Mouse (Mus musculus) C2C12 (cell line): ENCODE measurements at regions not wholly inside any gene's neighbourhood (a gene's known extent, or its start where the extent isn't known, plus 50 kb on each side); places are given as distances from the start of the nearest gene placed in this dataset.
"Not testable (repeated sequence)": the region's sequence is repeated elsewhere in the genome, so short reads cannot be mapped to it uniquely, and the experiment has no call there.

Experiments used
- H3K27me3 ChIP-seq: one replicate; pipeline ENCODE4 v1.6.1; 2011; ENCODE audit not compliant: control insufficient read depth, insufficient read depth, insufficient read length
- H3K36me3 ChIP-seq: one replicate; pipeline ENCODE4 v1.6.1; 2011; ENCODE audit not compliant: control insufficient read depth, insufficient read depth
- H3K4me3 ChIP-seq: one replicate; pipeline ENCODE4 v1.5.1; 2011; ENCODE audit warnings: mild to moderate bottlenecking, control low read depth; ENCODE audit not compliant: poor library complexity, insufficient read depth, severe bottlenecking
- H3K79me2 ChIP-seq: one replicate; pipeline ENCODE4 v1.6.1; 2011; ENCODE audit not compliant: control insufficient read depth, insufficient read depth
- H3K79me3 ChIP-seq: one replicate; pipeline ENCODE4 v1.6.1; 2011; ENCODE audit warnings: low read depth, control low read depth
- H3ac ChIP-seq: one replicate; pipeline ENCODE3; 2011; ENCODE audit warnings: low read depth; ENCODE audit not compliant: control insufficient read depth, insufficient read length
- CEBPB ChIP-seq: IDR thresholded peaks from one replicate; pipeline ENCODE4 v1.6.1; 2011; ENCODE audit warnings: low read depth, mild to moderate bottlenecking, control low read depth, moderate library complexity
- CTCF ChIP-seq: IDR thresholded peaks from one replicate; pipeline ENCODE4 v1.5.1; 2011; ENCODE audit not compliant: control insufficient read depth, insufficient read depth, insufficient read length
- FOSL1 ChIP-seq: IDR thresholded peaks from one replicate; pipeline ENCODE4 v1.8.0; 2011; ENCODE audit warnings: mild to moderate bottlenecking, low read length; ENCODE audit not compliant: poor library complexity, insufficient read depth, severe bottlenecking
- MAX ChIP-seq: IDR thresholded peaks from one replicate; pipeline ENCODE4 v1.6.1; 2011; ENCODE audit warnings: mild to moderate bottlenecking, control low read depth
- MYOD1 ChIP-seq: IDR thresholded peaks from one replicate; pipeline ENCODE4 v1.6.1; 2011; ENCODE audit warnings: low read depth; ENCODE audit not compliant: control insufficient read depth, insufficient read length
- MYOG ChIP-seq: IDR thresholded peaks from one replicate; pipeline ENCODE4 v1.6.1; 2011; ENCODE audit not compliant: control insufficient read depth, insufficient read length; ENCODE audit errors: extremely low read depth
- USF1 ChIP-seq: IDR thresholded peaks from one replicate; pipeline ENCODE4 v1.6.1; 2011; ENCODE audit warnings: low read depth, mild to moderate bottlenecking, control low read depth, moderate library complexity

DNA sequence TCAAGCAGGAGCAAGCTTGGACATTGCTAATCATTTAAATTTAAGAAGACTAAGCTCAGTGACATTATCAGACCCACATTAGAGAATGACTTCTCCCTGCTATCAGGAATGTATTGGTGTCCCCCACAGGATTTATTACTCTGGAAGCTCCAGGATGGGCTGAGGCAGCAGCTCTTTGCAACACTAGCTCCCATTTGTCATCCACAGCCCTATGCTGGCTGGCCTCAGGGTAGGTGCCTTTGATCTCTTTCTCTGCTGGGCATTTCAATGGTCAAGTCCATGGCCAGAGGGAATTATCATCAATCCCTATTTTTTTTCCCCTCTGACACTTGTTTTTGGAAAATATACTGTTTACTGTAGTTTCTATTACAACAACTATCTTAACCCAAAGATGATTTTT lies 218.7 kb upstream of the Plxna2 start:
- Histone ChIP-seq H3K36me3 (no peaks in the 10 kb centered on the region), H3K27me3 (no peaks in the 10 kb centered on the region), H3K79me3 (no peaks in the 10 kb centered on the region), H3ac (no peak overlapping the region), H3K4me3 (no peak overlapping the region), H3K79me2 (no peaks in the 10 kb centered on the region)
- no peak for TF ChIP-seq USF1
- no peak for TF ChIP-seq MYOD1
- no peak for TF ChIP-seq FOSL1
- TF ChIP-seq CEBPB: no peak
- no peak for TF ChIP-seq MYOG
- no peak for TF ChIP-seq CTCF
- TF ChIP-seq MAX: no peak

DNA sequence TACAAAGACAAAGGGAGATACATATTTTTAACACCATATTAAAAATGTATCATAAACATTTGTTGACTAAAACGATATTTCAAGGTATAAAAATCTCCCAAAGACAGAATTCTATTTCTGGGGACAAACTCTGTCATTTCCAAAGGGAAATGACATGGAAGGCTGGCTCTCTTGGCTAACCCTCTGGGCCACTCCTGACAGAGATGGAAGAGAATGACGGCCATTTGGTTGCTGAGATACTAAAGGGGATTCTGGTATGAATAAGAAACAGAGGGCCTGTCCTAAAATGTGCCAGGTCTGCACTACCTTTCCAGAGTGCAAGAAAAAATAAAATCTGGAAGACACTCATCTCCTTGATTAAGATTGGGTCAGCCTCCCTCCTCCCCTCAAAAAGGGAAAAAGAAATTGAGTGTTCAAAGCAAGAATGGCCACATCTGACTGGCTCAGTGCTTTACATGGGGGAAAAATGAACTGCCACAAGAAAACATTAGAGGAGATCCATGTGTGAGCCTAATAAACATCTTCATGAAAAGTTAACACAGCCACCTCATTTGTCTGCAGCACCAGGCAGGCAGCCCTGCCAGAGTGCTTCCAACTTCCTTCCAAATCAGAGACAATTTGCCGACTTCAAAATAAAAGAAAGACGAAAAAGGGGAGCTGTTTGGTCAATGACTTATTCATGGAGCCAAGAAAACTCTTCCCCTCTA lies 221.1 kb upstream of the Plxna2 start:
- no peak overlapping the region for H3K4me3 ChIP-seq
- H3K79me3 ChIP-seq: no peaks in the 10 kb centered on the region
- TF ChIP-seq MAX: no peak
- TF ChIP-seq MYOD1: no peak
- TF ChIP-seq CEBPB: no peak
- no peaks in the 10 kb centered on the region for H3K36me3 ChIP-seq
- no peak overlapping the region for H3ac ChIP-seq
- no peaks in the 10 kb centered on the region for H3K79me2 ChIP-seq
- no peaks in the 10 kb centered on the region for H3K27me3 ChIP-seq

DNA sequence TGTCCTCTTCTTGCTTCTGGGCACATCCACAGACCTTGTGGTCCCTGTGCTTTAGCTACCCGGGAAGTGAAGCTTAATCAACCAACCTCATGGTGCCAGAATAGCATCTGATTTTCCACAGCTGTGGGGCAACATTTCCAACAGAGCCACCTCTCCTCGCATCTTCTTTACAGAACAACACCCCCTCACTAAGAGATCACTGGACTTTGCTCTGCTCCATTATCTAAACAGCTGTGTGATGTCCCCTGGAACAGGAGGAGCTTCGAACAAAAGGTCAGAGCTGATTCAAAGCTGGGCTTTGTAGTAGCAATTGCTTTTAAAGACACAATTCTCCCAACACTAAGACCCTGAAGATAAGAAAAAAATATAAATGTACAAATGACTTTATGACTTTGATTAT lies 224.3 kb upstream of the Plxna2 start:
- Histone ChIP-seq H3K27me3 (no peaks in the 10 kb centered on the region), H3ac (no peak overlapping the region), H3K79me2 (no peaks in the 10 kb centered on the region), H3K36me3 (no peaks in the 10 kb centered on the region), H3K79me3 (no peaks in the 10 kb centered on the region), H3K4me3 (no peak overlapping the region)
- TF ChIP-seq FOSL1: no peak
- no peak for TF ChIP-seq MYOD1
- no peak for TF ChIP-seq MYOG
- no peak for TF ChIP-seq USF1
- TF ChIP-seq CTCF: no peak
- no peak for TF ChIP-seq MAX
- no peak for TF ChIP-seq CEBPB

DNA sequence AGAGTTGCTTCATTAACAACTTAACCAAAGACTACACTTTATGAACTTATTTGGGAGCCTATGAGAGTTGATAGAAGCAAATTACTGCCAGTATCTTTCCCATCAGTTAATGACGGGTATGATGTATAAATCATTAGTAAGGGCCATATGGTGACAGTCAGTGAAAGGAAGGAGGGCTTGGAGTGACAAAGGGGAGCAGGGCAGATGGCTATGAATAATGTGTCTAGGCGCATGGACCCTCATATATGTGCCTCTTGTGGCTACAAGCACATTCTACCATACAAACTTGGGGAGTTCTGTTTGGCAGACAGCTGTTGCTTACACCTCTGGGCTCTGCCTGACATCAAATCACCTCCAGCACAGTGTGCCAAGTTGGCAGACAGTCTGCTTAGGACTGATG lies 227.8 kb upstream of the Plxna2 start:
- Histone ChIP-seq H3K79me2 (no peaks in the 10 kb centered on the region), H3K36me3 (no peaks in the 10 kb centered on the region), H3ac (no peak overlapping the region), H3K27me3 (no peaks in the 10 kb centered on the region), H3K4me3 (no peak overlapping the region), H3K79me3 (no peaks in the 10 kb centered on the region)
- TF ChIP-seq CTCF (no peak), FOSL1 (no peak), MYOG (no peak), CEBPB (no peak), MAX (no peak)

DNA sequence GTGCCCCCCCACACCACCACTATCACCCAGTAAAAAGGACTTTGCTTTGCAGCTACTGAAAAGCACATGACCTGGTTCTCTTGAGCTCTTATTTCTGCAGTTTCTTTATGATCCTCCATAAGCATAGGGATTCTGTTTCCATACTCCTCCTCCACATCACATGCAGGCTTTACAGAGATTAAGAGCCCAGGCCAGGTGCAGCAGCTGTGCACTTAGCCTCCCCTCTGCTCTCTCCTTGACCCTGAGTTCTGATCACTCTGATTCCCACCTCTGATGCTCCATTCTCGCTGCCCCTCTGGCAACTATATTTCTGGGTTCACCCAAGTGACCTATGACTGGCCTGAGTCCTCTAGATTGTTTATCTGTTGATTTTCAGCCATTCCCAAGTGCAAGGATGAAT lies 239.9 kb upstream of the Plxna2 start:
- TF ChIP-seq CEBPB (no peak), FOSL1 (no peak), CTCF (no peak), USF1 (no peak), MYOD1 (no peak), MAX (no peak), MYOG (no peak)
- Histone ChIP-seq H3K27me3 (no peaks in the 10 kb centered on the region), H3ac (no peak overlapping the region), H3K79me2 (no peaks in the 10 kb centered on the region), H3K79me3 (no peaks in the 10 kb centered on the region), H3K4me3 (no peak overlapping the region), H3K36me3 (no peaks in the 10 kb centered on the region)

DNA sequence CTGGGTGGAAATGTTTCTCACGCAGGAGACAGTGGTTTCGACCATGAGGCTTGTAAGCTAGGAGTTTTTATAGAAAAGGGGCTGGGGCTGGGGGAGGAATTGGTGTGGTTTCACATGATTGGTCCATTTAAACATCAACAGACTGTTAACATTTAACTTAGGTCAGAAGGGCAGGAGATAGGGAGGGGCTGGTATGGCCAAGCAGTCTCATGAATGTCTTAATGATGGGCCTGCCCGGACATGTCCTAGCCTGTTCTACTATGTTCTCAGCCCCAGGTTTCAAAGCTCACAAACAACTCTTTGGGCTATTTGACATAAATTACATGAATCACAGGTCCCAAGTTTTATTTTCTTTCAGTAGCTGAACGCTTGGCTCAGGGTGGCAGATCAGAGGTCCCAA lies 244.5 kb upstream of the Plxna2 start:
- not testable (repeated sequence) for H3K79me3 ChIP-seq, H3K4me3 ChIP-seq, H3K27me3 ChIP-seq, H3K36me3 ChIP-seq, H3K79me2 ChIP-seq, H3ac ChIP-seq

DNA sequence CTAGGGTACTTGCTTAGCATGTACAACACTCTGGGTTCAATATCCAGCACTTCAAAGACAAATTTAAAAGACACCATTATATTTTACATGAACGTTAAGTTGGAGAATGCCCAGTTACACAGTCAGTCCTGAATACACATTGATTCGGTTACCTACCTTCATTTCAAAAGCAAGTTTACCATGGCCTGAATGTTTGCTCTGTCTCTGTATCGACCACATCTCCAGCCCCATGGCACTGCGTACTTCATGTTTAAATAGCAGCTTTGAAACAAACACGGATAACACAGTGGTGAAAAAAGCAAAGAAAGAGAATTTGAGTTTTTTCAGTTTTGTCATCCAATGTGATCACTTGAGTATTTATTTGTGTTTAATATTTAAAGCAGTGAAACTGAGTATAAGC lies 254.1 kb upstream of the Plxna2 start:
- Histone ChIP-seq H3K79me2 (no peaks in the 10 kb centered on the region), H3ac (no peak overlapping the region), H3K4me3 (no peak overlapping the region), H3K79me3 (no peaks in the 10 kb centered on the region), H3K27me3 (no peaks in the 10 kb centered on the region), H3K36me3 (no peaks in the 10 kb centered on the region)
- TF ChIP-seq MAX (no peak), CEBPB (no peak), FOSL1 (no peak), MYOG (no peak), CTCF (no peak), USF1 (no peak), MYOD1 (no peak)
